Mouse (Mus musculus): Measurements from ENCODE around the gene Commd1.

Commd1 gene

GRCm38 (mm10) chr11:22952668-22953067 lies 29.5 kb downstream of the Commd1 start:
- no peak for DNase-seq (ENCODE audit: low read depth, low spot score)

GRCm38 (mm10) chr11:22950131-22950530 lies 32.1 kb downstream of the Commd1 start:
- no peak for DNase-seq (ENCODE audit: low read depth, low spot score)

GRCm38 (mm10) chr11:22949101-22949500 lies 33.1 kb downstream of the Commd1 start:
- DNase-seq (ENCODE audit: low read depth, low spot score): no peak

- DNase-seq (ENCODE audit: low read depth, low spot score): no peak
These were observed 43.2 kb downstream of the Commd1 start for GRCm38 (mm10) chr11:22938983-22939382.

- no peak for DNase-seq (ENCODE audit: low read depth, low spot score)
These were observed 44.4 kb downstream of the Commd1 start for GRCm38 (mm10) chr11:22937716-22938316.

GRCm38 (mm10) chr11:22936446-22937125 lies 45.6 kb downstream of the Commd1 start:
- peak; percentile 69 for DNase-seq (ENCODE audit: low read depth, low spot score)

- DNase-seq (ENCODE audit: low read depth, low spot score): no peak
These were observed 50.0 kb downstream of the Commd1 start for GRCm38 (mm10) chr11:22932167-22932566.

- DNase-seq (ENCODE audit: low read depth, low spot score): no peak
These were observed 50.8 kb downstream of the Commd1 start for GRCm38 (mm10) chr11:22931320-22931905.

- DNase-seq (ENCODE audit: low read depth, low spot score): no peak
These were observed 52.1 kb downstream of the Commd1 start for GRCm38 (mm10) chr11:22930129-22930528.

- peak; percentile 33 for DNase-seq (ENCODE audit: low read depth, low spot score)
These were observed 53.5 kb downstream of the Commd1 start for GRCm38 (mm10) chr11:22928586-22929169.

- DNase-seq (ENCODE audit: low read depth, low spot score): no peak
These were observed 58.6 kb downstream of the Commd1 start for GRCm38 (mm10) chr11:22923606-22924005.

- DNase-seq (ENCODE audit: low read depth, low spot score): no peak
These were observed 59.6 kb downstream of the Commd1 start for GRCm38 (mm10) chr11:22922546-22922945.

GRCm38 (mm10) chr11:22919336-22919735 lies 62.8 kb downstream of the Commd1 start:
- no peak for DNase-seq (ENCODE audit: low read depth, low spot score)

- no peak for DNase-seq (ENCODE audit: low read depth, low spot score)
These were observed 64.4 kb downstream of the Commd1 start for GRCm38 (mm10) chr11:22917786-22918185.

GRCm38 (mm10) chr11:22913744-22914143 lies 68.4 kb downstream of the Commd1 start:
- no peak for DNase-seq (ENCODE audit: low read depth, low spot score)

GRCm38 (mm10) chr11:22911831-22912230 lies 70.4 kb downstream of the Commd1 start:
- no peak for DNase-seq (ENCODE audit: low read depth, low spot score)

GRCm38 (mm10) chr11:22906453-22906865 lies 75.7 kb downstream of the Commd1 start:
- DNase-seq (ENCODE audit: low read depth, low spot score): no peak

GRCm38 (mm10) chr11:22902923-22903322 lies 79.3 kb downstream of the Commd1 start:
- peak; percentile 28 for DNase-seq (ENCODE audit: low read depth, low spot score)

GRCm38 (mm10) chr11:22900041-22900440 lies 82.1 kb downstream of the Commd1 start:
- no peak for DNase-seq (ENCODE audit: low read depth, low spot score)

GRCm38 (mm10) chr11:22897642-22898041 lies 84.5 kb downstream of the Commd1 start:
- no peak for DNase-seq (ENCODE audit: low read depth, low spot score)

- DNase-seq (ENCODE audit: low read depth, low spot score): no peak
These were observed 85.1 kb downstream of the Commd1 start for GRCm38 (mm10) chr11:22897127-22897526.

GRCm38 (mm10) chr11:22893075-22893474 lies 89.1 kb downstream of the Commd1 start:
- DNase-seq (ENCODE audit: low read depth, low spot score): no peak

- no peak for DNase-seq (ENCODE audit: low read depth, low spot score)
These were observed 89.7 kb downstream of the Commd1 start for GRCm38 (mm10) chr11:22892466-22892865.
